In genomic region chr17:71182211-71182721, GRCm38 (mm10) we compare ENCODE assay signal across 8 mouse cellular contexts. TPM values are rescaled to one million over a fixed set of nuclear protein-coding genes. Genes with fewer than 3 reads are reported as not detected.
DNase-seq lines count a peak whose midpoint lies in the region; ATAC-seq lines count a peak whose summit lies in the region.

Gene Lpin2 (plus strand): TSS chr17:71182560.

- no peaks in the 10 kb centered on the region for H3K36me3 ChIP-seq in hindbrain, embryonic 12.5 days

- peaks cover 23% of the 10 kb centered on the region for H3K4me1 ChIP-seq in hindbrain, embryonic 12.5 days

- H3K9ac ChIP-seq in hindbrain, embryonic 12.5 days = peak within 1 kb of the TSS; percentile 93

- H3K9me3 ChIP-seq in hindbrain, embryonic 12.5 days (replicated peaks) = no peaks in the 10 kb centered on the region

- peak within 1 kb of the TSS; percentile 75 for H3K4me2 ChIP-seq in hindbrain, embryonic 12.5 days (replicated peaks)

- peak; percentile 58 to 64 for DNase-seq in spleen, adult 18-20 months
- DNase-seq in spleen, postnatal 14 days (ENCODE audit: low spot score in 2 of 2) = no peak
- peak; percentile 13 for DNase-seq in left cerebral cortex, postnatal 25 days (ENCODE audit: low spot score in 2 of 2)
- DNase-seq in thymus, postnatal 25 days = peak; percentile 56
- DNase-seq in Muller cell, postnatal 12 days (ENCODE audit: inconsistent ontology term) = no peak

- 0 out of 2 replicates have a peak, but pooled peaks cover 3% of the 10 kb centered on the region for H3K27me3 ChIP-seq in hindbrain, embryonic 12.5 days

- intact Hi-C loops in left cerebral cortex, postnatal 25 days (cut with DNase I) = loop anchor here (5.0 kb wide), 3 partner anchors 55 to 180 kb away; partner anchors contain the start of genes Myl12a and Myom1

- ATAC-seq in erythroid progenitor cell, adult 5-6 weeks (replicated peaks; ENCODE audit: low FRiP score, poor library complexity, severe bottlenecking) = peak; percentile 31; the same call in 1 of the 2 replicates
- ATAC-seq in hindbrain, embryonic 12.5 days (ENCODE audit: low FRiP score) = no peak
- peak; percentile 24 for ATAC-seq in megakaryocyte progenitor cell, adult 5-6 weeks (replicated peaks; ENCODE audit: poor library complexity)

- 20% methylated on average over 6 of the region's 6 CpGs for WGBS in hindbrain, embryonic 12.5 days

- H3K27ac ChIP-seq in hindbrain, embryonic 12.5 days = peak within 1 kb of the TSS; percentile 92

- H3K4me3 ChIP-seq in hindbrain, embryonic 12.5 days = peak within 1 kb of the TSS; percentile 93

RNA-seq across cellular contexts. Expression of gene Lpin2, which starts in this region (rescaled TPM):
- total RNA-seq in erythroid progenitor cell, adult 5-6 weeks (2015; ENCODE audit: low replicate concordance) = 68.8 and 90.1 TPM in 2 replicates
- 101 and 122 TPM in 2 replicates for total RNA-seq in erythroid progenitor cell, adult 5-6 weeks (2017; ENCODE audit: low replicate concordance)
- 42.8 and 43.1 TPM in 2 replicates for polyA plus RNA-seq in hindbrain, embryonic 12.5 days (2016; fragmentation: Nextera tagmentation; extraction: Ambion mirVana)
- 10 to 100 TPM; 81.0 to 85.1 TPM for total RNA-seq in left cerebral cortex, postnatal 25 days (2021)
- total RNA-seq in megakaryocyte progenitor cell, adult 5-6 weeks (2015) = 18.9 and 26.4 TPM in 2 replicates
- total RNA-seq in megakaryocyte progenitor cell, adult 5-6 weeks (2017) = 26.1 and 47.3 TPM in 2 replicates

Comparison
In these comparisons a context has a peak if more than half of its experiments do, and no peak if none do; other contexts are left out.
1. DNase-seq: peak in spleen, adult 18-20 months (2 of 2), left cerebral cortex, postnatal 25 days (2 of 2) and thymus, postnatal 25 days (single experiment); none in spleen, postnatal 14 days (0 of 2) and Muller cell, postnatal 12 days (single experiment).